Mouse (Mus musculus) testis, adult 2 months (tissue): ENCODE measurements around the gene Lin7b.

Experiments used
- CTCF ChIP-seq: fragments of 200-500 bp; IDR thresholded peaks from 2 replicates; pipeline ENCODE4 v1.5.1; 2012; ENCODE audit warnings: low read depth, mild to moderate bottlenecking, inconsistent platforms, low read length, moderate library complexity; ENCODE audit not compliant: control insufficient read depth, insufficient read depth, insufficient replicate concordance
- POLR2A ChIP-seq: fragments of 200-500 bp; IDR thresholded peaks from 2 replicates; pipeline ENCODE4 v1.6.1; 2012; ENCODE audit warnings: low read depth, mild to moderate bottlenecking, inconsistent platforms, low read length, moderate library complexity; ENCODE audit not compliant: control insufficient read depth

GRCm38 (mm10) chr7:45360404-45361125 lies 9.8 kb downstream of the Lin7b start:
- TF ChIP-seq CTCF (no peak), POLR2A (no peak)
